In genomic region chr3:55172478-55172877, GRCm38 (mm10) we compare ENCODE assay signal across 31 mouse cellular contexts. TPM values are rescaled to one million over a fixed set of nuclear protein-coding genes. Genes with fewer than 3 reads are reported as not detected.
DNase-seq lines count a peak whose midpoint lies in the region; ATAC-seq and TF ChIP-seq lines count a peak whose summit lies in the region.
"Had no signal": no experiment of that assay in that cellular context is flagged by ENCODE, and none has a peak within 500 bp of the region (broad histone marks: within the 10 kb centered on the region; RNA-seq: fewer than 3 reads in every experiment).

No protein-coding gene starts in this region.

- WGBS in embryonic facial prominence, embryonic 14.5 days, result 72% methylated on average over 3 of the region's 3 CpGs
- 76% methylated on average over 3 of the region's 3 CpGs for WGBS in embryonic facial prominence, embryonic 10.5 days
- 70% methylated on average over 3 of the region's 3 CpGs for WGBS in hindbrain, postnatal 0 days
- WGBS in hindbrain, embryonic 12.5 days, result 80% methylated on average over 3 of the region's 3 CpGs

- H3K9ac ChIP-seq in embryonic facial prominence, embryonic 14.5 days (ENCODE audit: low read depth, low read length), result no peak overlapping the region
- no peak overlapping the region for H3K9ac ChIP-seq in hindbrain, postnatal 0 days (replicated peaks; ENCODE audit: low read length)
- no peak overlapping the region for H3K9ac ChIP-seq in hindbrain, embryonic 12.5 days
- H3K9ac ChIP-seq: hindbrain, embryonic 13.5 days; liver, embryonic 12.5 days; midbrain, embryonic 12.5 days had no signal

- H3K4me3 ChIP-seq in embryonic facial prominence, embryonic 14.5 days (ENCODE audit: low read depth, low read length), result no peak overlapping the region
- no peak overlapping the region for H3K4me3 ChIP-seq in embryonic facial prominence, embryonic 10.5 days
- H3K4me3 ChIP-seq in hindbrain, postnatal 0 days (ENCODE audit: low read length), result no peak overlapping the region
- H3K4me3 ChIP-seq in hindbrain, embryonic 12.5 days, result no peak overlapping the region
- H3K4me3 ChIP-seq in layer of hippocampus, adult 2 months, result no peak overlapping the region
- H3K4me3 ChIP-seq: hindbrain, embryonic 13.5 days; liver, embryonic 12.5 days; megakaryocyte, embryonic 14.5 days; midbrain, embryonic 12.5 days had no signal

- no peak for ATAC-seq in embryonic facial prominence, embryonic 14.5 days (ENCODE audit: low read depth)
- ATAC-seq in hindbrain, postnatal 0 days, result no peak
- ATAC-seq in hindbrain, embryonic 12.5 days (ENCODE audit: low FRiP score), result no peak
- ATAC-seq: forebrain, embryonic 14.5 days; liver, embryonic 12.5 days; lung, postnatal 0 days; Patski had no signal

- H3K27me3 ChIP-seq in embryonic facial prominence, embryonic 14.5 days (replicated peaks; ENCODE audit: control insufficient read depth, insufficient read depth, low read length), result no peaks in the 10 kb centered on the region
- H3K27me3 ChIP-seq in embryonic facial prominence, embryonic 10.5 days (replicated peaks; ENCODE audit: low read depth, poor library complexity, severe bottlenecking), result no peaks in the 10 kb centered on the region
- H3K27me3 ChIP-seq in hindbrain, postnatal 0 days (ENCODE audit: insufficient read depth, low read length), result no peaks in the 10 kb centered on the region
- H3K27me3 ChIP-seq in hindbrain, embryonic 12.5 days, result no peaks in the 10 kb centered on the region
- H3K27me3 ChIP-seq: hindbrain, embryonic 13.5 days; liver, embryonic 12.5 days; megakaryocyte, embryonic 14.5 days; midbrain, embryonic 12.5 days; Patski had no signal

- no peak overlapping the region for H3K27ac ChIP-seq in embryonic facial prominence, embryonic 14.5 days (replicated peaks; ENCODE audit: low read depth, low read length)
- H3K27ac ChIP-seq in embryonic facial prominence, embryonic 10.5 days (replicated peaks), result no peak overlapping the region
- H3K27ac ChIP-seq in hindbrain, postnatal 0 days, result no peak overlapping the region
- H3K27ac ChIP-seq in hindbrain, embryonic 12.5 days, result no peak overlapping the region
- no peak overlapping the region for H3K27ac ChIP-seq in layer of hippocampus, adult 2 months
- H3K27ac ChIP-seq: hindbrain, embryonic 13.5 days; liver, embryonic 12.5 days; midbrain, embryonic 12.5 days had no signal

- peak; percentile 31; the same call in 1 of the 2 replicates for TF ChIP-seq CTCF in hindbrain, postnatal 0 days (IDR thresholded peaks at IDR 0.05; ENCODE audit: low read depth)
- TF ChIP-seq CTCF in layer of hippocampus, adult 2 months (conservative IDR thresholded peaks at IDR 0.05), result peak; percentile 17; the same call in 1 of the 2 replicates

- peak; percentile 20 for DNase-seq in embryonic facial prominence, embryonic 14.5 days (ENCODE audit: low spot score)
- no peak for DNase-seq in embryonic facial prominence, embryonic 10.5 days (ENCODE audit: low spot score)
- DNase-seq in hindbrain, postnatal 0 days (ENCODE audit: low spot score), result no peak
- DNase-seq in layer of hippocampus, adult 2 months (ENCODE audit: low spot score in 2 of 2), result no peak
- DNase-seq in layer of hippocampus, adult 8-10 months (ENCODE audit: low spot score in 2 of 2), result no peak
- no peak for DNase-seq in testis, postnatal 14 days (ENCODE audit: low spot score)
- DNase-seq: adrenal gland, postnatal 14 days; cerebellum, adult 18-20 months; cerebellum, postnatal 14 days; heart, postnatal 36 days; kidney, adult 2 months; kidney, postnatal 25 days; layer of hippocampus, postnatal 36 days; left cerebral cortex, postnatal 4 days; lung, adult 18-20 months; lung, postnatal 4 days; thymus, postnatal 14 days had no signal

- H3K4me1 ChIP-seq in embryonic facial prominence, embryonic 14.5 days (ENCODE audit: control insufficient read depth, insufficient read depth, low read length), result no peaks in the 10 kb centered on the region
- H3K4me1 ChIP-seq in embryonic facial prominence, embryonic 10.5 days, result no peaks in the 10 kb centered on the region
- H3K4me1 ChIP-seq in hindbrain, postnatal 0 days (ENCODE audit: insufficient read depth, low read length), result no peaks in the 10 kb centered on the region
- no peaks in the 10 kb centered on the region for H3K4me1 ChIP-seq in hindbrain, embryonic 12.5 days
- H3K4me1 ChIP-seq: hindbrain, embryonic 13.5 days; liver, embryonic 12.5 days; megakaryocyte, embryonic 14.5 days; midbrain, embryonic 12.5 days had no signal

- H3K9me3 ChIP-seq in embryonic facial prominence, embryonic 14.5 days (ENCODE audit: control insufficient read depth, low read length), result no peaks in the 10 kb centered on the region
- H3K9me3 ChIP-seq in embryonic facial prominence, embryonic 10.5 days, result no peaks in the 10 kb centered on the region
- H3K9me3 ChIP-seq in hindbrain, postnatal 0 days (ENCODE audit: low read length), result no peaks in the 10 kb centered on the region
- no peaks in the 10 kb centered on the region for H3K9me3 ChIP-seq in hindbrain, embryonic 12.5 days (replicated peaks)
- H3K9me3 ChIP-seq: G1E; hindbrain, embryonic 13.5 days; liver, embryonic 12.5 days; megakaryocyte, embryonic 14.5 days; midbrain, embryonic 12.5 days had no signal

- H3K36me3 ChIP-seq in embryonic facial prominence, embryonic 14.5 days (ENCODE audit: control insufficient read depth, insufficient read depth, low read length), result no peaks in the 10 kb centered on the region
- H3K36me3 ChIP-seq in embryonic facial prominence, embryonic 10.5 days (replicated peaks), result no peaks in the 10 kb centered on the region
- H3K36me3 ChIP-seq in hindbrain, postnatal 0 days (ENCODE audit: insufficient read depth, low read length), result no peaks in the 10 kb centered on the region
- no peaks in the 10 kb centered on the region for H3K36me3 ChIP-seq in hindbrain, embryonic 12.5 days
- H3K36me3 ChIP-seq: G1E; hindbrain, embryonic 13.5 days; liver, embryonic 12.5 days; midbrain, embryonic 12.5 days had no signal

- H3K4me2 ChIP-seq in embryonic facial prominence, embryonic 14.5 days (ENCODE audit: low read depth, low read length), result no peak overlapping the region
- no peak overlapping the region for H3K4me2 ChIP-seq in hindbrain, postnatal 0 days (ENCODE audit: low read depth, low read length)
- H3K4me2 ChIP-seq in hindbrain, embryonic 12.5 days (replicated peaks), result no peak overlapping the region
- H3K4me2 ChIP-seq: hindbrain, embryonic 13.5 days; liver, embryonic 12.5 days; midbrain, embryonic 12.5 days had no signal

RNA-seq across cellular contexts. Expression of gene Sohlh2, which starts 9.3 kb away (rescaled TPM):
- 0.15 TPM in 1 of 2 replicates, not detected in the other for polyA plus RNA-seq in embryonic facial prominence, embryonic 14.5 days (2014; fragmentation: Nextera tagmentation; extraction: Ambion mirVana)
- polyA plus RNA-seq in embryonic facial prominence, embryonic 10.5 days (2016; fragmentation: Nextera tagmentation; extraction: Ambion mirVana), result not detected in 2 replicates
- not detected in 2 replicates for total RNA-seq in hindbrain, postnatal 0 days (2014; rRNA removed)
- polyA plus RNA-seq in hindbrain, postnatal 0 days (2015; fragmentation: Nextera tagmentation; extraction: Ambion mirVana), result 0.08 TPM in 2 replicates
- polyA plus RNA-seq in hindbrain, embryonic 12.5 days (2016; fragmentation: Nextera tagmentation; extraction: Ambion mirVana), result not detected in 2 replicates
- total RNA-seq in layer of hippocampus, adult 2 months (2021), result not detected
- not detected for total RNA-seq in layer of hippocampus, adult 8-10 months (2022)
- total RNA-seq: adrenal gland, postnatal 14 days; G1E; gastrocnemius, adult 8-10 months; heart, adult 8-10 months; heart, postnatal 36 days; layer of hippocampus, postnatal 36 days; left cerebral cortex, postnatal 4 days; monocyte, adult 5-6 weeks had no signal
- polyA plus RNA-seq: cortical plate, adult 2 months; forebrain, embryonic 14.5 days; G1E; heart, embryonic 14.5 days; hindbrain, embryonic 13.5 days; kidney, adult 2 months; liver, embryonic 12.5 days; lung, postnatal 0 days; midbrain, embryonic 12.5 days; Patski had no signal

RNA-seq across cellular contexts. Expression of gene Ccdc169, which starts 35.3 kb away (rescaled TPM):
- 0.09 and 0.22 TPM in 2 replicates for polyA plus RNA-seq in embryonic facial prominence, embryonic 14.5 days (2014; fragmentation: Nextera tagmentation; extraction: Ambion mirVana)
- not detected in 2 replicates for polyA plus RNA-seq in embryonic facial prominence, embryonic 10.5 days (2016; fragmentation: Nextera tagmentation; extraction: Ambion mirVana)
- 0.54 TPM in 1 of 2 replicates, not detected in the other for total RNA-seq in hindbrain, postnatal 0 days (2014; rRNA removed)
- 0.06 TPM in 1 of 2 replicates, not detected in the other for polyA plus RNA-seq in hindbrain, postnatal 0 days (2015; fragmentation: Nextera tagmentation; extraction: Ambion mirVana)
- 0.06 and 0.08 TPM in 2 replicates for polyA plus RNA-seq in hindbrain, embryonic 12.5 days (2016; fragmentation: Nextera tagmentation; extraction: Ambion mirVana)
- total RNA-seq in layer of hippocampus, adult 2 months (2021), result under 1 TPM; 0.27 to 0.36 TPM
- under 1 TPM; 0.23 to 0.97 (median 0.66) TPM for total RNA-seq in layer of hippocampus, adult 8-10 months (2022)
- total RNA-seq: adrenal gland, postnatal 14 days; gastrocnemius, adult 8-10 months; heart, postnatal 36 days; monocyte, adult 5-6 weeks had no signal
- polyA plus RNA-seq: forebrain, embryonic 14.5 days; G1E; heart, embryonic 14.5 days; liver, embryonic 12.5 days; lung, postnatal 0 days; midbrain, embryonic 12.5 days had no signal
